2 mouse cellular contexts compared by ENCODE assay signal in the genomic region with DNA sequence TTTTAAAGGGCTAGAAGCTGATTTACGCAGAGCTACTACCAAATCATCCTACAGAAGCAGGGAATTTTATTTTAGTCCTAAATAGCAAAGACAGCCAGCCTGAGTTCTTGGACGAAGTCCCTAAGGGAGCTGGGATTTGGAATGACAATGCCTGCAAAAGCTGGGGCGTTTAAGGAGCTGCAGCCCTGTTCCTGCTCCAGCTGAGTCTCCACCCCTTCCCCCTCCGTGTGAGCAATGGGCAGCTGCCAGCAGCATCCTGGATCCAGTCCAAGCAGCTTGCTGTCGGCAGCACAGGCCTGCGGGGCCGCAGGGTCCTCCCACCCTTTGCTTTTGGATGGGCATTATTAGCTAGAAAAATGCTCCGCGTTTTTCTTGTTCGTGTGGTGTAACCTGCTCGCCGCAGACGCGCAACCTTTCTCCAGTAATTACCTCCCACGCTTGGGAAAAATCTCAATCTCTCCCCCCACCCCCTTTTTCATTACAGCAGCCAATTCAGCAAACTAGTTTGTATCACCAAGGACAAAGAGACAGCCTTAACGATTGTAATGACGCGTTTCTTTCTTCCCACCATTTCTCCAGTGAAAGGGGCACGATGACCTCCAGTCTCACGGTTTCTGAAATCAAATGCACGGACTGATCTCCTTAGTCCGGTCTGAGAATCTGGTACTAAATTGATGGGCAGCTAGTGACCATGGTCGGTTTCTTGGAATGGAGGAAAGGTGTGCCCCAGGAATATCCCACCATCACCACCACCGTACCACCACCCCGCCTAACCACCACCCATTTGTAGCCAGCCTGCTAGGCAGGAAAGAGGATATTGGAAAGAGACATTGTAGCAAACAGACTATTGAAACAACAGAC.
TF ChIP-seq lines count a peak whose summit lies in the region.

No protein-coding gene starts in this region.

TF ChIP-seq in CH12.LX, 34 proteins besides CTCF, POLR2A, EP300 and RAD21 (continued from another document):
- no peak for TF ChIP-seq MAZ (IDR thresholded peaks at IDR 0.05; ENCODE audit: low read depth, low read length)
- TF ChIP-seq ZC3H11A (IDR thresholded peaks at IDR 0.05; ENCODE audit: low read depth, low read length): no peak
- TF ChIP-seq MAX (IDR thresholded peaks at IDR 0.05; ENCODE audit: low read length): no peak
- TF ChIP-seq HCFC1 (IDR thresholded peaks at IDR 0.05; ENCODE audit: low read depth, low read length): no peak
- TF ChIP-seq ZNF384 (IDR thresholded peaks at IDR 0.05; ENCODE audit: low read depth, low read length): no peak
- no peak for TF ChIP-seq E2F4 (IDR thresholded peaks at IDR 0.05; ENCODE audit: insufficient replicate concordance, low read depth, low read length)
- no peak for TF ChIP-seq CHD2 (IDR thresholded peaks at IDR 0.05; ENCODE audit: low read length)
- TF ChIP-seq ELF1 (IDR thresholded peaks at IDR 0.05; ENCODE audit: low read depth, low read length): no peak
- no peak for TF ChIP-seq JUN (IDR thresholded peaks at IDR 0.05; ENCODE audit: insufficient read depth, low read depth, low read length)

TF ChIP-seq in myocyte, 11 proteins besides CTCF, POLR2A, EP300 and RAD21 (continued from another document):
- no peak for TF ChIP-seq TCF3 (IDR thresholded peaks at IDR 0.05; ENCODE audit: insufficient read length, low read depth)
- no peak for TF ChIP-seq TCF12 (IDR thresholded peaks at IDR 0.05; ENCODE audit: insufficient read depth, poor library complexity, severe bottlenecking)
TF ChIP-seq in myocyte: peak in this region for 2.
